Comparison of ENCODE assay signal across 16 mouse cellular contexts in the genomic region with DNA sequence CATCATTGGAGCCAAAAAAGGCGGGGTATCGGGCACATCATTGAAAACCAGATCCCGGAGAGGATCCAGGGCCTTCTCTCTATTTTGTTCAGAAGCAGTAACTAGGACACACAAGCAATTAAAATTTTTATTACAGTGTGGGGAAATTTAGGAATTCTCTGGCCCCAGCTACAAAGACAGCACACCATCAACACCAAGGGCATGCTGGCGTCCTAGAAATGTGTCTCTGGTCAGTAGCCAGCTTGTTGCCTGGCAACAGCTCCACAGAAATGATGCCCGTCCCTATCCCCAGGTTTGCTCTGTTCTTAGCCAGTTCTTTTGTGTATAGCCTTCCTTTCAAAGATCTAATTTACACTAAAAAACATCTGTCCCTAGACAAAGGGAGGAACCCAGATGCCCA. TPM values are rescaled to one million over a fixed set of nuclear protein-coding genes. Genes with fewer than 3 reads are reported as not detected.
A peak's percentile ranks its signal among the peaks of the same experiment; 100 is the strongest.
DNase-seq lines count a peak whose midpoint lies in the region; ATAC-seq lines count a peak whose summit lies in the region.
"Had no signal": no experiment of that assay in that cellular context is flagged by ENCODE, and none has a peak within 500 bp of the region (broad histone marks: within the 10 kb centered on the region; RNA-seq: fewer than 3 reads in every experiment).

No protein-coding gene starts in this region.

- no peak overlapping the region for H3K27ac ChIP-seq in hindbrain, embryonic 15.5 days (replicated peaks)
- H3K27ac ChIP-seq in hindbrain, embryonic 10.5 days, result no peak overlapping the region
- H3K27ac ChIP-seq: embryonic facial prominence, embryonic 13.5 days; liver, embryonic 13.5 days had no signal

- WGBS in hindbrain, embryonic 15.5 days, result 52% methylated on average over 5 of the region's 5 CpGs
- WGBS in hindbrain, embryonic 10.5 days, result 70% methylated on average over 5 of the region's 5 CpGs

- no peaks in the 10 kb centered on the region for H3K36me3 ChIP-seq in hindbrain, embryonic 15.5 days
- H3K36me3 ChIP-seq in hindbrain, embryonic 10.5 days, result no peaks in the 10 kb centered on the region
- H3K36me3 ChIP-seq: embryonic facial prominence, embryonic 13.5 days; liver, embryonic 13.5 days had no signal

- H3K4me3 ChIP-seq in hindbrain, embryonic 15.5 days, result no peak overlapping the region
- H3K4me3 ChIP-seq in hindbrain, embryonic 10.5 days, result no peak overlapping the region
- H3K4me3 ChIP-seq: embryonic facial prominence, embryonic 13.5 days; liver, embryonic 13.5 days had no signal

- no peak overlapping the region for H3K4me2 ChIP-seq in hindbrain, embryonic 15.5 days
- H3K4me2 ChIP-seq: embryonic facial prominence, embryonic 13.5 days; liver, embryonic 13.5 days had no signal

- no peaks in the 10 kb centered on the region for H3K4me1 ChIP-seq in hindbrain, embryonic 15.5 days (replicated peaks)
- H3K4me1 ChIP-seq in hindbrain, embryonic 10.5 days (replicated peaks), result peaks cover 7% of the 10 kb centered on the region; the same call in 1 of the 2 replicates
- H3K4me1 ChIP-seq: embryonic facial prominence, embryonic 13.5 days; liver, embryonic 13.5 days had no signal

- H3K9ac ChIP-seq in hindbrain, embryonic 15.5 days, result no peak overlapping the region
- H3K9ac ChIP-seq: embryonic facial prominence, embryonic 13.5 days; liver, embryonic 13.5 days had no signal

- peak; percentile 23; the same call in 1 of the 2 replicates for ATAC-seq in hindbrain, embryonic 15.5 days (ENCODE audit: low FRiP score, low read depth)
- ATAC-seq in erythroblast, adult 5-6 weeks (replicated peaks; ENCODE audit: low FRiP score, poor library complexity, severe bottlenecking), result no peak

- H3K27me3 ChIP-seq in hindbrain, embryonic 15.5 days, result no peaks in the 10 kb centered on the region
- H3K27me3 ChIP-seq in hindbrain, embryonic 10.5 days (ENCODE audit: insufficient read depth, poor library complexity, severe bottlenecking), result no peaks in the 10 kb centered on the region
- H3K27me3 ChIP-seq: liver, embryonic 13.5 days had no signal

- no peak for DNase-seq in hindbrain, embryonic 10.5 days (ENCODE audit: low spot score)
- peak; percentile 95 for DNase-seq in Muller cell, postnatal 12 days (ENCODE audit: inconsistent ontology term)
- DNase-seq in adrenal gland, postnatal 36 days, result peak; percentile 43 to 48
- DNase-seq in left cerebral cortex, postnatal 10 days (ENCODE audit: extremely low spot score in 1 of 2, low spot score in 2 of 2), result peak; percentile 27 to 34
- DNase-seq in kidney, postnatal 14 days, result no peak
- DNase-seq in MN1 (ENCODE audit: low spot score), result no peak
- DNase-seq: gastrocnemius, postnatal 14 days; liver, embryonic 13.5 days; thymus, adult 2 months had no signal

- intact Hi-C loops in left cerebral cortex, postnatal 10 days (cut with DNase I), result no loop called here

- H3K9me3 ChIP-seq in hindbrain, embryonic 15.5 days, result no peaks in the 10 kb centered on the region
- H3K9me3 ChIP-seq in hindbrain, embryonic 10.5 days, result no peaks in the 10 kb centered on the region
- H3K9me3 ChIP-seq: embryonic facial prominence, embryonic 13.5 days; liver, embryonic 13.5 days had no signal

RNA-seq across cellular contexts. Expression of a gene that starts 1.9 kb away (rescaled TPM):
- polyA plus RNA-seq in hindbrain, embryonic 15.5 days (2015; fragmentation: Nextera tagmentation; extraction: Ambion mirVana), result not detected in 2 replicates
- polyA plus RNA-seq in hindbrain, embryonic 10.5 days (2016; fragmentation: Nextera tagmentation; extraction: Ambion mirVana), result not detected in 2 replicates
- total RNA-seq in adrenal gland, postnatal 36 days (2021), result not detected
- total RNA-seq in left cerebral cortex, postnatal 10 days (2021), result not detected
- total RNA-seq in erythroblast, adult 5-6 weeks (2015; ENCODE audit: low replicate concordance), result not detected in 2 replicates
- total RNA-seq in erythroblast, adult 5-6 weeks (2017; ENCODE audit: low replicate concordance), result not detected in 2 replicates
- total RNA-seq: CH12.LX; gastrocnemius, postnatal 14 days; hematopoietic stem cell, adult 5-6 weeks; layer of hippocampus, adult 18-20 months; monocyte, adult 5-6 weeks had no signal
- polyA plus RNA-seq: embryonic facial prominence, embryonic 13.5 days; liver, embryonic 13.5 days; thymus, adult 2 months had no signal

RNA-seq across cellular contexts. Expression of a gene that starts 38.2 kb away (rescaled TPM):
- 128 and 130 TPM in 2 replicates for polyA plus RNA-seq in hindbrain, embryonic 15.5 days (2015; fragmentation: Nextera tagmentation; extraction: Ambion mirVana)
- polyA plus RNA-seq in hindbrain, embryonic 10.5 days (2016; fragmentation: Nextera tagmentation; extraction: Ambion mirVana), result 166 and 167 TPM in 2 replicates
- total RNA-seq in adrenal gland, postnatal 36 days (2021), result 10 to 100 TPM; 78.2 to 83.3 TPM
- total RNA-seq in left cerebral cortex, postnatal 10 days (2021), result 10 to 100 TPM; 59.2 to 61.1 TPM
- 22.6 and 24.0 TPM in 2 replicates for total RNA-seq in erythroblast, adult 5-6 weeks (2015; ENCODE audit: low replicate concordance)
- 24.8 and 30.1 TPM in 2 replicates for total RNA-seq in erythroblast, adult 5-6 weeks (2017; ENCODE audit: low replicate concordance)

RNA-seq across cellular contexts. Expression of a gene that starts 38.3 kb away (rescaled TPM):
- 20.4 and 23.2 TPM in 2 replicates for polyA plus RNA-seq in hindbrain, embryonic 15.5 days (2015; fragmentation: Nextera tagmentation; extraction: Ambion mirVana)
- 16.4 and 25.6 TPM in 2 replicates for polyA plus RNA-seq in hindbrain, embryonic 10.5 days (2016; fragmentation: Nextera tagmentation; extraction: Ambion mirVana)
- total RNA-seq in adrenal gland, postnatal 36 days (2021), result 10 to 100 TPM; 41.6 to 46.9 TPM
- 10 to 100 TPM; 34.8 to 44.9 TPM for total RNA-seq in left cerebral cortex, postnatal 10 days (2021)
- 18.6 and 20.5 TPM in 2 replicates for total RNA-seq in erythroblast, adult 5-6 weeks (2015; ENCODE audit: low replicate concordance)
- 10.6 and 20.4 TPM in 2 replicates for total RNA-seq in erythroblast, adult 5-6 weeks (2017; ENCODE audit: low replicate concordance)

RNA-seq across cellular contexts. Expression of a gene that starts 43.2 kb away (rescaled TPM):
- not detected in 2 replicates for polyA plus RNA-seq in hindbrain, embryonic 15.5 days (2015; fragmentation: Nextera tagmentation; extraction: Ambion mirVana)
- polyA plus RNA-seq in hindbrain, embryonic 10.5 days (2016; fragmentation: Nextera tagmentation; extraction: Ambion mirVana), result not detected in 2 replicates
- not detected for total RNA-seq in adrenal gland, postnatal 36 days (2021)
- total RNA-seq in left cerebral cortex, postnatal 10 days (2021), result not detected
- 0.77 TPM in 1 of 2 replicates, not detected in the other for total RNA-seq in erythroblast, adult 5-6 weeks (2015; ENCODE audit: low replicate concordance)
- not detected in 2 replicates for total RNA-seq in erythroblast, adult 5-6 weeks (2017; ENCODE audit: low replicate concordance)
- total RNA-seq: CH12.LX; gastrocnemius, postnatal 14 days; hematopoietic stem cell, adult 5-6 weeks; monocyte, adult 5-6 weeks had no signal
- polyA plus RNA-seq: embryonic facial prominence, embryonic 13.5 days; liver, embryonic 13.5 days had no signal

Comparison
In these comparisons a context has a peak if more than half of its experiments do, and no peak if none do; other contexts are left out.
1. DNase-seq: peak in Muller cell, postnatal 12 days (single experiment), adrenal gland, postnatal 36 days (2 of 2) and left cerebral cortex, postnatal 10 days (2 of 2); none in hindbrain, embryonic 10.5 days (single experiment), kidney, postnatal 14 days (single experiment) and MN1 (single experiment).